In genomic region chr5:34288154-34288716, GRCm38 (mm10) we compare ENCODE assay signal across 8 mouse cellular contexts. TPM values are rescaled to one million over a fixed set of nuclear protein-coding genes. Genes with fewer than 3 reads are reported as not detected.
DNase-seq lines count a peak whose midpoint lies in the region; ATAC-seq and TF ChIP-seq lines count a peak whose summit lies in the region.

Gene Zfyve28 (minus strand): TSS chr5:34288449.
Gene Cfap99 (plus strand): TSS chr5:34288600.

- TF ChIP-seq EP300 in lung, postnatal 0 days (IDR thresholded peaks at IDR 0.05) = no peak

- WGBS in hindbrain, embryonic 13.5 days = under 1% methylated on average over 70 of the region's 83 CpGs
- under 1% methylated on average over 68 of the region's 83 CpGs for WGBS in lung, postnatal 0 days

- no peak for TF ChIP-seq CTCF in lung, postnatal 0 days (IDR thresholded peaks at IDR 0.05)

- H3K9me3 ChIP-seq in hindbrain, embryonic 13.5 days = no peaks in the 10 kb centered on the region
- H3K9me3 ChIP-seq in lung, postnatal 0 days (ENCODE audit: low read length) = no peaks in the 10 kb centered on the region

- no peaks in the 10 kb centered on the region for H3K36me3 ChIP-seq in hindbrain, embryonic 13.5 days
- H3K36me3 ChIP-seq in lung, postnatal 0 days (ENCODE audit: insufficient read depth, low read length) = no peaks in the 10 kb centered on the region

- H3K27me3 ChIP-seq in hindbrain, embryonic 13.5 days = peaks cover 53% of the 10 kb centered on the region
- peaks cover 37% of the 10 kb centered on the region for H3K27me3 ChIP-seq in lung, postnatal 0 days (replicated peaks; ENCODE audit: insufficient read depth, low read length)

- peak within 1 kb of the TSS; percentile 69 for H3K27ac ChIP-seq in hindbrain, embryonic 13.5 days
- H3K27ac ChIP-seq in lung, postnatal 0 days (ENCODE audit: low read length) = no peak within 1 kb of the TSS

- peak within 1 kb of the TSS; percentile 76 for H3K9ac ChIP-seq in hindbrain, embryonic 13.5 days
- H3K9ac ChIP-seq in lung, postnatal 0 days (replicated peaks; ENCODE audit: low read depth) = no peak within 1 kb of the TSS

- peak; percentile 92 for DNase-seq in ES-CJ7 (ENCODE audit: low read depth, low spot score)
- peak; percentile 97 for DNase-seq in cerebellum, adult 8-10 months
- DNase-seq in frontal cortex, adult 2 months (ENCODE audit: extremely low spot score in 1 of 2, low spot score in 1 of 2) = peak; percentile 92 to 97
- DNase-seq in layer of hippocampus, postnatal 14 days (ENCODE audit: low spot score in 2 of 2) = peak; percentile 91 to 96
- peak; percentile 67 for DNase-seq in lung, postnatal 0 days (ENCODE audit: low spot score)
- peak; percentile 94 for DNase-seq in retina, embryonic 14.5 days (ENCODE audit: low spot score)
- DNase-seq in urinary bladder, adult 18-20 months (ENCODE audit: low spot score in 2 of 2) = peak; percentile 58 to 69

- peak within 1 kb of the TSS; percentile 91 for H3K4me2 ChIP-seq in hindbrain, embryonic 13.5 days
- H3K4me2 ChIP-seq in lung, postnatal 0 days (replicated peaks; ENCODE audit: low read depth, low read length) = peak within 1 kb of the TSS; percentile 76

- peaks cover 20% of the 10 kb centered on the region for H3K4me1 ChIP-seq in hindbrain, embryonic 13.5 days (replicated peaks)
- peaks cover 4% of the 10 kb centered on the region; the same call in 1 of the 2 replicates for H3K4me1 ChIP-seq in lung, postnatal 0 days (ENCODE audit: insufficient read depth, low read depth, low read length)

- H3K4me3 ChIP-seq in hindbrain, embryonic 13.5 days = peak within 1 kb of the TSS; percentile 73
- peak within 1 kb of the TSS; percentile 49 for H3K4me3 ChIP-seq in lung, postnatal 0 days (ENCODE audit: low read depth, low read length)

- peak; percentile 99 for ATAC-seq in hindbrain, embryonic 13.5 days (ENCODE audit: low FRiP score)
- ATAC-seq in lung, postnatal 0 days = peak; percentile 86

RNA-seq across cellular contexts. Expression of gene Zfyve28, which starts in this region (rescaled TPM):
- polyA plus RNA-seq in frontal cortex, adult 2 months (2012; rRNA removed) = 37.6 and 37.8 TPM in 2 replicates
- polyA plus RNA-seq in hindbrain, embryonic 13.5 days (2015; fragmentation: Nextera tagmentation; extraction: Ambion mirVana) = 4.6 and 5.4 TPM in 2 replicates
- total RNA-seq in layer of hippocampus, postnatal 14 days (2021) = 10 to 100 TPM; 26.4 to 26.6 TPM
- 0.16 and 0.24 TPM in 2 replicates for polyA plus RNA-seq in lung, postnatal 0 days (2015; fragmentation: Nextera tagmentation; extraction: Ambion mirVana)

RNA-seq across cellular contexts. Expression of gene Cfap99, which starts in this region (rescaled TPM):
- 0.30 and 0.42 TPM in 2 replicates for polyA plus RNA-seq in frontal cortex, adult 2 months (2012; rRNA removed)
- 0.08 TPM in 1 of 2 replicates, not detected in the other for polyA plus RNA-seq in hindbrain, embryonic 13.5 days (2015; fragmentation: Nextera tagmentation; extraction: Ambion mirVana)
- under 1 TPM; 0.39 to 0.41 TPM for total RNA-seq in layer of hippocampus, postnatal 14 days (2021)
- polyA plus RNA-seq in lung, postnatal 0 days (2015; fragmentation: Nextera tagmentation; extraction: Ambion mirVana) = 0.35 and 0.71 TPM in 2 replicates

Comparison
In these comparisons a context has a peak if more than half of its experiments do, and no peak if none do; other contexts are left out.
1. Peak in DNase-seq, ATAC-seq, H3K4me3 ChIP-seq and H3K4me2 ChIP-seq in lung, postnatal 0 days; RNA of the genes that start here not detected or under 1 TPM.